11 mouse cellular contexts compared by ENCODE assay signal in the genomic region with DNA sequence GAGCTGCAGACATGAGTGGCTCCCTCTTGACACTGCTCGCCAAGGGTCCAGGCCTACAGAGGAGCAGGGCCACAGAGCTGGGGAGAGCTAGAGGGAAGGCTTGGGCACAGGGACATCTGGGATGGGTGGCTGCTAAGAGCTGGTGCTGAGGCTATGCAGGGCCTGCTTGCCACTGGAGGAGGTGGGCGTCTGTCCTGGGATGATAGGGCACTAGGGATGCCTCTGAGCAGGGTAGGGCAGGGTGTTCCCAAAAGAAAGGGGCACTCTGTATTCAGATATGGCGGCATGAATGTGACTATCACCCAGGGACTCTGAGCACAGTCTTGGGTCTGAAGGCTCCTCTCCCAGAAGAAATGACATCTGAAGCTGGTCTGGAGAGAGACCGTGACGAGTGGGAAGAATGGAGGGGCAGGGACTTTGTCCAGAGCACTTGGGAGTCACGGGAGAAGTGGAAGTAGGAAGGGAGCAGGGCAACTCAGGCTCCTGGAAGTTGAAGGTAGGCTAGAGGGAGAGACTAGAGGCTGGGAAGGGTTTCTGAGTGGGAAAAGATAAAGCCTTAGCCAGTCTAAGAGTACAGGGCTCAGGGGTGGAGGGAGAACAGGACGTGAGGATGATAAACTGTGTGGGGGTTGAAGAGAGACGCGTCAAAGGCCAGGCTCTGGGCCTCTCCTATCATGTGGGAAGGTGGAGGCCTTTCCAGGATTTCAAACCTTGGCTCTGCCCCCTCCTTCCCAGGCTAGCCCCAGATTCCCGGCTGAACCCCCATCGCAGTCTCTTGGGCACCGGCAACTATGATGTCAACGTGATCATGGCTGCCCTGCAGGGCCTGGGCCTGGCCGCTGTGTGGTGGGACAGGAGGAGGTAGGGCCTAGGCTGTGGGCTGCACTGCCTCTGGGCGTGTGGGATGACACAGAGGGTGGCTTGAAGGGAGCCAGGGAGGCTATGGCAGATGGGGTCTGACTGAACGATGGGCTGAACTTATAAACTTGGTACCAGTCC. TPM values are rescaled to one million over a fixed set of nuclear protein-coding genes. Genes with fewer than 3 reads are reported as not detected.
DNase-seq lines count a peak whose midpoint lies in the region; ATAC-seq and TF ChIP-seq lines count a peak whose summit lies in the region.
"Had no signal": no experiment of that assay in that cellular context is flagged by ENCODE, and none has a peak within 500 bp of the region (broad histone marks: within the 10 kb centered on the region; RNA-seq: fewer than 3 reads in every experiment).

No protein-coding gene starts in this region.

- H3K9ac ChIP-seq in forebrain, embryonic 14.5 days (ENCODE audit: low read length): peak overlapping the region; percentile 13; the same call in 1 of the 2 replicates
- H3K9ac ChIP-seq in liver, postnatal 0 days (replicated peaks): peak overlapping the region; percentile 27

- ATAC-seq in forebrain, embryonic 14.5 days: no peak
- ATAC-seq in liver, postnatal 0 days: no peak
- no peak for ATAC-seq in inflammation-experienced regulatory T-cells, adult 6 months
- ATAC-seq: intestine, embryonic 16.5 days had no signal

- H3K27ac ChIP-seq in layer of hippocampus, adult 2 months: peak overlapping the region; percentile 96
- peak overlapping the region; percentile 81; the same call in 1 of the 2 replicates for H3K27ac ChIP-seq in forebrain, embryonic 14.5 days (ENCODE audit: low read depth, low read length)
- peak overlapping the region; percentile 64 for H3K27ac ChIP-seq in liver, postnatal 0 days (ENCODE audit: low read depth)

- H3K4me3 ChIP-seq in layer of hippocampus, adult 2 months: no peak overlapping the region
- no peak overlapping the region for H3K4me3 ChIP-seq in forebrain, embryonic 14.5 days (ENCODE audit: low read depth, low read length)
- H3K4me3 ChIP-seq in liver, postnatal 0 days (ENCODE audit: low read depth, low read length): peak overlapping the region; percentile 83

- TF ChIP-seq EP300 in liver, postnatal 0 days (IDR thresholded peaks at IDR 0.05; ENCODE audit: low read depth): no peak

- no peaks in the 10 kb centered on the region for H3K27me3 ChIP-seq in forebrain, embryonic 14.5 days (replicated peaks; ENCODE audit: control insufficient read depth, insufficient read depth, low read length)
- H3K27me3 ChIP-seq in liver, postnatal 0 days (ENCODE audit: insufficient read depth, low read length): peaks cover 7% of the 10 kb centered on the region; the same call in 1 of the 2 replicates

- no peak overlapping the region for H3K4me2 ChIP-seq in forebrain, embryonic 14.5 days (ENCODE audit: low read length)
- H3K4me2 ChIP-seq in liver, postnatal 0 days (ENCODE audit: low read depth, low read length): peak overlapping the region; percentile 89

- H3K36me3 ChIP-seq in forebrain, embryonic 14.5 days (ENCODE audit: control insufficient read depth, insufficient read depth, low read length): no peaks in the 10 kb centered on the region
- H3K36me3 ChIP-seq in liver, postnatal 0 days (replicated peaks; ENCODE audit: insufficient read depth, low read length): peaks cover 5% of the 10 kb centered on the region

- 92% methylated on average over 16 of the region's 16 CpGs for WGBS in forebrain, embryonic 14.5 days
- WGBS in liver, postnatal 0 days (ENCODE audit: insufficient replicate concordance): 79% methylated on average over 16 of the region's 16 CpGs

- H3K4me1 ChIP-seq in forebrain, embryonic 14.5 days (ENCODE audit: control insufficient read depth, insufficient read depth, low read length): peaks cover 23% of the 10 kb centered on the region
- peaks cover 41% of the 10 kb centered on the region for H3K4me1 ChIP-seq in liver, postnatal 0 days (ENCODE audit: insufficient read depth)

- no peak for DNase-seq in layer of hippocampus, adult 2 months (ENCODE audit: low spot score in 2 of 2)
- no peak for DNase-seq in layer of hippocampus, postnatal 25 days (ENCODE audit: extremely low spot score in 1 of 2, low spot score in 1 of 2)
- DNase-seq in cerebellum, postnatal 25 days: peak; percentile 20 to 25
- DNase-seq in forebrain, embryonic 14.5 days (ENCODE audit: low spot score): no peak
- DNase-seq in liver, postnatal 0 days: peak; percentile 35
- no peak for DNase-seq in ovary, postnatal 10 days (ENCODE audit: low spot score)
- no peak for DNase-seq in kidney, adult 18-20 months
- DNase-seq: thymus, postnatal 14 days had no signal

- no peak for TF ChIP-seq CTCF in layer of hippocampus, adult 2 months (conservative IDR thresholded peaks at IDR 0.05)
- no peak for TF ChIP-seq CTCF in liver, postnatal 0 days (IDR thresholded peaks at IDR 0.05; ENCODE audit: low read depth)

- no peaks in the 10 kb centered on the region for H3K9me3 ChIP-seq in forebrain, embryonic 14.5 days (replicated peaks; ENCODE audit: control insufficient read depth, low read length)
- no peaks in the 10 kb centered on the region for H3K9me3 ChIP-seq in liver, postnatal 0 days (ENCODE audit: low read length)

RNA-seq across cellular contexts. Expression of a gene that starts 2.2 kb away (rescaled TPM):
- 10 to 100 TPM; 91.3 to 92.0 TPM for total RNA-seq in layer of hippocampus, adult 2 months (2021)
- 100 to 1,000 TPM; 102 to 107 TPM for total RNA-seq in layer of hippocampus, postnatal 25 days (2021)
- polyA plus RNA-seq in forebrain, embryonic 14.5 days (2014; fragmentation: Nextera tagmentation; extraction: Ambion mirVana): 49.3 and 50.5 TPM in 2 replicates
- polyA plus RNA-seq in liver, postnatal 0 days (2015; fragmentation: Nextera tagmentation; extraction: Ambion mirVana): 59.7 and 63.1 TPM in 2 replicates
- polyA plus RNA-seq in inflammation-experienced regulatory T-cells, adult 6 months (2017; shearing (Covaris generic)): 10 to 100 TPM; 46.9 to 62.6 (median 47.0) TPM

RNA-seq across cellular contexts. Expression of a gene that starts 4.8 kb away (rescaled TPM):
- 10 to 100 TPM; 12.2 to 18.1 TPM for total RNA-seq in layer of hippocampus, adult 2 months (2021)
- 10 to 100 TPM; 10.9 to 13.2 TPM for total RNA-seq in layer of hippocampus, postnatal 25 days (2021)
- 5.3 TPM in 2 replicates for polyA plus RNA-seq in forebrain, embryonic 14.5 days (2014; fragmentation: Nextera tagmentation; extraction: Ambion mirVana)
- 38.9 and 44.3 TPM in 2 replicates for polyA plus RNA-seq in liver, postnatal 0 days (2015; fragmentation: Nextera tagmentation; extraction: Ambion mirVana)
- not detected for polyA plus RNA-seq in inflammation-experienced regulatory T-cells, adult 6 months (2017; shearing (Covaris generic))
- total RNA-seq: monocyte, adult 5-6 weeks had no signal

RNA-seq across cellular contexts. Expression of a gene that starts 26.4 kb away (rescaled TPM):
- total RNA-seq in layer of hippocampus, adult 2 months (2021): 100 to 1,000 TPM; 210 to 220 TPM
- total RNA-seq in layer of hippocampus, postnatal 25 days (2021): 100 to 1,000 TPM; 207 to 212 TPM
- 147 and 154 TPM in 2 replicates for polyA plus RNA-seq in forebrain, embryonic 14.5 days (2014; fragmentation: Nextera tagmentation; extraction: Ambion mirVana)
- 32.4 and 35.9 TPM in 2 replicates for polyA plus RNA-seq in liver, postnatal 0 days (2015; fragmentation: Nextera tagmentation; extraction: Ambion mirVana)
- 10 to 100 TPM; 21.0 to 22.5 (median 22.3) TPM for polyA plus RNA-seq in inflammation-experienced regulatory T-cells, adult 6 months (2017; shearing (Covaris generic))

RNA-seq across cellular contexts. Expression of a gene that starts 26.4 kb away (rescaled TPM):
- 10 to 100 TPM; 19.3 to 23.4 TPM for total RNA-seq in layer of hippocampus, adult 2 months (2021)
- total RNA-seq in layer of hippocampus, postnatal 25 days (2021): 10 to 100 TPM; 18.6 to 22.8 TPM
- 13.0 and 24.0 TPM in 2 replicates for polyA plus RNA-seq in forebrain, embryonic 14.5 days (2014; fragmentation: Nextera tagmentation; extraction: Ambion mirVana)
- 3.3 and 4.1 TPM in 2 replicates for polyA plus RNA-seq in liver, postnatal 0 days (2015; fragmentation: Nextera tagmentation; extraction: Ambion mirVana)
- 1 to 10 TPM; 2.7 to 5.2 (median 3.9) TPM for polyA plus RNA-seq in inflammation-experienced regulatory T-cells, adult 6 months (2017; shearing (Covaris generic))
- total RNA-seq: monocyte, adult 5-6 weeks had no signal

RNA-seq across cellular contexts. Expression of a gene that starts 41.2 kb away (rescaled TPM):
- 100 to 1,000 TPM; 318 to 334 TPM for total RNA-seq in layer of hippocampus, adult 2 months (2021)
- 100 to 1,000 TPM; 322 to 333 TPM for total RNA-seq in layer of hippocampus, postnatal 25 days (2021)
- polyA plus RNA-seq in forebrain, embryonic 14.5 days (2014; fragmentation: Nextera tagmentation; extraction: Ambion mirVana): 20.8 and 22.1 TPM in 2 replicates
- not detected in 2 replicates for polyA plus RNA-seq in liver, postnatal 0 days (2015; fragmentation: Nextera tagmentation; extraction: Ambion mirVana)
- polyA plus RNA-seq in inflammation-experienced regulatory T-cells, adult 6 months (2017; shearing (Covaris generic)): not detected
- total RNA-seq: monocyte, adult 5-6 weeks had no signal

Comparison
In these comparisons a context has a peak if more than half of its experiments do, and no peak if none do; other contexts are left out.
1. DNase-seq: peak in cerebellum, postnatal 25 days (2 of 2) and liver, postnatal 0 days (single experiment); none in layer of hippocampus, adult 2 months (0 of 2), layer of hippocampus, postnatal 25 days (0 of 2), forebrain, embryonic 14.5 days (single experiment), ovary, postnatal 10 days (single experiment) and kidney, adult 18-20 months (single experiment).
2. Peak in every context shown above with its lines, with median percentiles within 50 percentile points of each other: H3K27ac ChIP-seq.